Mouse (Mus musculus): ENCODE measurements around the gene Glis3. TPM values are rescaled to one million over a fixed set of nuclear protein-coding genes. Genes with fewer than 3 reads are reported as not detected.

Glis3 gene
- polyA plus RNA-seq, 1 experiment from 2014 or later: 2.6 TPM

DNA sequence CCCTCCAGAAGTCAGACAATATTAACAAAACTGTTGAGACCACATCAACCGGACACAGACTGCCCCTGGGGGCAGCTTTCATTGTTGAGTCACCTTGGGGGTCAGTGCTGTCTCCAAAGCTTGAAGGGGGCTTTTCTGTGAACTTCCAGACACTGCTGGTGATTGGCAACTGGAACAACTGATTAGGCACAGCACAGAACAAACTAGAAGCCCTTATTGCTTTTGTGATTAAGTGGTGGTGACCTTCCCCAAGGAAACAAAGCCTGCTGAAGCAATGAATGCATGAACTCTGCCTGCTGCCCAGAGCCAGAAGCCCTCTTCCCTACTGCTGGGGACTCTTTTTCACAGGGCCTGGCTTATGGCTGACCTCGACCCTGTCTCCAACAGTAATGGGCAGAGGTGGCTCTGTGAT, 377.0 kb downstream of the Glis3 start:
- Histone ChIP-seq H3K4me2 (replicated peaks) (no peak overlapping the region), H3K27me3 (no peaks in the 10 kb centered on the region), H3K4me1 (peaks cover 34% of the 10 kb centered on the region), H3K36me3 (no peaks in the 10 kb centered on the region), H3K4me3 (no peak overlapping the region), H3K27ac (no peak overlapping the region; the same call in 1 of the 2 replicates), H3K9ac (no peak overlapping the region), H3K9me3 (replicated peaks) (no peaks in the 10 kb centered on the region)
- ATAC-seq (ENCODE audit: low FRiP score): peak; percentile 62
- 20% methylated on average over 2 of the region's 2 CpGs for WGBS

DNA sequence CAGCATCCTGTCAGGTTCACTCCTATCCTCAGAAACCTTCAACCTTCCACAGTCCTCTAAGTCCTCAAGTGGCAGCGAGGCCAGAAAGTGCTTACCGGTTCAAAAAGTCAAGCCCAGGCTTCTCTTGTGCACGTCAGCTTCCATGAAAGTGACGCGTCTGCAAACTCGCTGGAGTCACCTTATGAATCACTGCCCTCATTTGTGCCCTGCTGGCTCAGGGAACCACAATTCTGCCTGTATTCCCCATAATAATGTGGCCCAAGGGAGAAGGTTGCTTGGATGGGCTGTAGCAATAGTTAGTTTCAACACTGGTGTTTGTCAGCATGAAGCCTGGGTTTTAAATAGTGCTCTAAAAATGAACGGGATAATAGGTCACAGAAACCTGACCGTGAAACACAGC, 379.7 kb downstream of the Glis3 start:
- peaks cover 26% of the 10 kb centered on the region for H3K4me1 ChIP-seq
- H3K27me3 ChIP-seq: no peaks in the 10 kb centered on the region
- WGBS: 69% methylated on average over 8 of the region's 8 CpGs

DNA sequence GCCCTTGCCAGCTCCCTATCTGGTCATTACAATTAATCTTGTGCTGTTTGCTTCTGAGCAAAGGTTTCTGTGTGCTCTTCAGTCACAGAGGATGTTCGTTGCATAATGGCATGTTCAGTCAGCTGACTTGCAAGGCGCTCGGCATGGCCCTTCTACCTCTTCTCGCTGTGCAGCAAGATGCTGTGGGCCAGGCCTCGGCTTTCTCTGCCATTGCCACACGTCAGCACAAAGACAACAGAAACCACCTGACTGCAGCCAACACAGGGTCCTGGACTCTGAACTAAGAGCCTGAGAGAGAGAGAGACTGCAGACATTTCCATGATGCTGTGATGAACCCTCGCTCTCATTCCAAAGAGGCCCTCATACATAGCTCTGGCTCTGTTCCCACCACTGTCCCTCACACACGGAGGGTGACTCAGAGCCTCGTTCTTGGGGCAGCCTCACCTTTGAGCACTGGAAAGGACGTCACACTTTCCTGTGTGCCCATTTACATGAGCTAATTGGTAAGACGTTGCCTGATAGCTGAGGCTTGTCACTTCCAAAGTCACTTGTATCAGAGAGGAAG, 380.6 kb downstream of the Glis3 start:
- Histone ChIP-seq H3K36me3 (no peaks in the 10 kb centered on the region), H3K27me3 (no peaks in the 10 kb centered on the region), H3K4me2 (replicated peaks) (no peak overlapping the region), H3K4me1 (peaks cover 23% of the 10 kb centered on the region), H3K4me3 (no peak overlapping the region), H3K27ac (no peak overlapping the region), H3K9ac (no peak overlapping the region), H3K9me3 (replicated peaks) (no peaks in the 10 kb centered on the region)
- 81% methylated on average over 11 of the region's 11 CpGs for WGBS
- ATAC-seq (ENCODE audit: low FRiP score): no peak

More for the DNA sequence above, 379.7 kb downstream of the Glis3 start:
- Histone ChIP-seq H3K9ac (no peak overlapping the region), H3K4me2 (replicated peaks) (no peak overlapping the region), H3K9me3 (replicated peaks) (no peaks in the 10 kb centered on the region), H3K4me3 (no peak overlapping the region), H3K36me3 (no peaks in the 10 kb centered on the region), H3K27ac (no peak overlapping the region)
- no peak for ATAC-seq (ENCODE audit: low FRiP score)

DNA sequence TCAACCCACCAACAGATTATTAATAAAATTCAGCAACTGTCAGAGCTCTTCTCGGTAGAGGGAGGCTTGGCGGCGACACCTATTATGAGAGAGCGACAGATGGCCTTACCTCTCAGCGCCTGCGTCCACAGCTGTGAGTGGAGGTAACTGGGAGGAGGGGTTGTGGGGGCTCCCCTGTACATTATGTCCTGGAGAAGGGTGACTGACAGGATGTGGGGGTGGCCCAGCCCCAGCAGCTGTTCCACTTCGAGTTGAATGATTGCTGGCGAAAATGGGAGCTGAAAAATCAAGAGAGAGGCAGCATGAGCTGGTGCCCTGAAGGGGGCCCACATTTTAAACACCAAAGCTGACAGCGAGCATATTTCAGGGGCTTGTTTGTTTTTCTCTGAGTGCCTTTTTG, 381.2 kb downstream of the Glis3 start:
- 0 out of 2 replicates have a peak, but pooled peaks have one; percentile 56 for ATAC-seq (ENCODE audit: low FRiP score)
- no peaks in the 10 kb centered on the region for H3K36me3 ChIP-seq

DNA sequence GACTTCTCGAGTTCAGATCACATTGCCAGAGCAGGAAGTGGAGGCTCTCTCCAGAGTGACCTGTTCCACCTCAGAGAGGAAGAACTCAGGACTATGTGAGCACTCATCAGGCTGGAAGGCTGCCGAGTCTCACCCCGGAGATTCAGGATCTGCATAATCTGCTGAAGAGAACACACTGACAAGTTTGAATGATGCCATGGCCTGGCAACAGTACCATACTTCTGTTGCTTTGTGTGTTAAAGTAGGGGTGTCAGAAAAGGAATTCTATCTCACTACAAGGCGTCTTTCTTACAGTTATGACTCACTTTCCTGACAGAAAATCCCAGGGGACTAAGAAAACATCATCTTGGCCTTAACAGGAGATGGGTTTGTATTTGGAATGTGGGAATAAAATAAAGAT, 388.3 kb downstream of the Glis3 start:
- Histone ChIP-seq H3K4me3 (no peak overlapping the region), H3K4me1 (no peaks in the 10 kb centered on the region), H3K27ac (no peak overlapping the region), H3K4me2 (replicated peaks) (no peak overlapping the region), H3K36me3 (no peaks in the 10 kb centered on the region), H3K27me3 (no peaks in the 10 kb centered on the region), H3K9ac (no peak overlapping the region), H3K9me3 (replicated peaks) (no peaks in the 10 kb centered on the region)
- 83% methylated on average over 4 of the region's 4 CpGs for WGBS
- no peak for ATAC-seq (ENCODE audit: low FRiP score)

More for the DNA sequence above, 381.2 kb downstream of the Glis3 start:
- Histone ChIP-seq H3K4me2 (replicated peaks) (no peak overlapping the region), H3K4me3 (no peak overlapping the region), H3K27me3 (no peaks in the 10 kb centered on the region), H3K9ac (no peak overlapping the region), H3K4me1 (peaks cover 20% of the 10 kb centered on the region), H3K9me3 (replicated peaks) (no peaks in the 10 kb centered on the region), H3K27ac (no peak overlapping the region)
- WGBS: 59% methylated on average over 9 of the region's 9 CpGs

DNA sequence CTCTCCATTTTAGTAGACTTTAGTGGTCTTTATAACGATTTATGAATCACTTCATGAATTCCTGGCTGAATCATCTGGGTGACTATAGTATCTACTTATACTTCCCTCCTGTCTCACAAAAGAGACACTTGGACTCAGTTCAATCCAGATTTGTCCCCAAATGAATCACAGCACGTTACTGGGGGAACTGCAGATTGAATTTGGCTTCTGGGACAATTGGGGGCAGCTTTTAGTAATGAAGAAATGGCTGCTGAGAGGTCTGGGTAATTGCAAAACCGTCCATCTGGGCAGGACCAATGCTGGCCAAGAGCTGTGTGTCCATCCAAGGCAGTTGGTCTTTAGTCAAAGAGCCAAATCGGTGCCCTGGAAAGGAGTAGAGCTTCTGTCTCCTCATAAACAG, 390.4 kb downstream of the Glis3 start:
- no peak for ATAC-seq (ENCODE audit: low FRiP score)
- 80% methylated on average over 4 of the region's 4 CpGs for WGBS
- Histone ChIP-seq H3K36me3 (no peaks in the 10 kb centered on the region), H3K27me3 (no peaks in the 10 kb centered on the region), H3K4me1 (no peaks in the 10 kb centered on the region), H3K9ac (no peak overlapping the region), H3K4me2 (replicated peaks) (no peak overlapping the region), H3K27ac (no peak overlapping the region), H3K9me3 (replicated peaks) (no peaks in the 10 kb centered on the region), H3K4me3 (no peak overlapping the region)

DNA sequence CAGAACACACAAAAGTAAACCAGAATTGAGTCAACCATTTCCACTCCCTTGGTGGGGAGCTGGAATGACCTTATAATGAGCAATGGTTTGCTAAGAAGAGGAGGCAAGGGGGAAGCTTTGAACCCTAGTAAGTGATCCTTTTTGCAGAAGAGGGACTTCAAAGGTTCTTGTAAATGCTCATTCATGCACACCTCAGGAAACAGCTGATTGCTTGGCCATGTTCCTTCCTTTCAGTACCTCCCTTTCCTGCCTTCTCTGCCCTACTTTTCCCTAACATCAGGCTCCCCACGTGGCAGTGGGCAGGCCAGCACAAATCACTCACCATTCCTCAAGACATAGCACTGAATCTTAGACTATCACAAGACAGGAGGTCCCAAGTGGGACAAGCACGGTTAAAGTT, 392.4 kb downstream of the Glis3 start:
- Histone ChIP-seq H3K27ac (no peak overlapping the region), H3K36me3 (no peaks in the 10 kb centered on the region), H3K4me2 (replicated peaks) (no peak overlapping the region), H3K9ac (no peak overlapping the region), H3K27me3 (no peaks in the 10 kb centered on the region), H3K4me1 (no peaks in the 10 kb centered on the region), H3K9me3 (replicated peaks) (no peaks in the 10 kb centered on the region), H3K4me3 (no peak overlapping the region)
- 58% methylated on average over 2 of the region's 2 CpGs for WGBS
- ATAC-seq (ENCODE audit: low FRiP score): no peak

DNA sequence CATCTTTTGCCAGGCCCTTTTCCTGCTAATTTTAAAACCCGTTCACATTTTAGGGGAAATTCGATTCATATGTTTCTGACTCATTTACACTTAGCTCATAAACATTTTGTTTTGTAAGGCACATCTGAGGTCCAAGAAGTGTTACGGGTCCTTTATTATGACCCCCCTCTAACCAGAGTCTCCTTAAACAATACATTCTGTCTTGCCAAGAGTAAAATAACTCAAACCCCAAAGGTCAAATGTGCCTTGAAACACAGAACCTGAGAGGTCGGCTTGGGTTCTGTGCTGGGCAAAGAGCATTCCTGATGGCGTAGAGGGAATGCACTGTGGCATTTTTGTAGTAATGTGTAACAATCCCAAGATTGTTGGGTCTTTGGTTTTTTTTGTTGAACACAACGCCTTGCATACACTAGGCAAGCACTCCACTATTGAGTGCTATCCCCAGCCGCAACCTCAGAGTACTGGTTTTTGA, 395.7 kb downstream of the Glis3 start:
- no peaks in the 10 kb centered on the region for H3K36me3 ChIP-seq
- no peak for ATAC-seq (ENCODE audit: low FRiP score)
- H3K4me2 ChIP-seq (replicated peaks): no peak overlapping the region
- no peak overlapping the region for H3K4me3 ChIP-seq
- no peak overlapping the region for H3K9ac ChIP-seq
- H3K9me3 ChIP-seq (replicated peaks): no peaks in the 10 kb centered on the region
- no peaks in the 10 kb centered on the region for H3K4me1 ChIP-seq
- no peak overlapping the region for H3K27ac ChIP-seq
- no peaks in the 10 kb centered on the region for H3K27me3 ChIP-seq
- WGBS: 84% methylated on average over 7 of the region's 7 CpGs

DNA sequence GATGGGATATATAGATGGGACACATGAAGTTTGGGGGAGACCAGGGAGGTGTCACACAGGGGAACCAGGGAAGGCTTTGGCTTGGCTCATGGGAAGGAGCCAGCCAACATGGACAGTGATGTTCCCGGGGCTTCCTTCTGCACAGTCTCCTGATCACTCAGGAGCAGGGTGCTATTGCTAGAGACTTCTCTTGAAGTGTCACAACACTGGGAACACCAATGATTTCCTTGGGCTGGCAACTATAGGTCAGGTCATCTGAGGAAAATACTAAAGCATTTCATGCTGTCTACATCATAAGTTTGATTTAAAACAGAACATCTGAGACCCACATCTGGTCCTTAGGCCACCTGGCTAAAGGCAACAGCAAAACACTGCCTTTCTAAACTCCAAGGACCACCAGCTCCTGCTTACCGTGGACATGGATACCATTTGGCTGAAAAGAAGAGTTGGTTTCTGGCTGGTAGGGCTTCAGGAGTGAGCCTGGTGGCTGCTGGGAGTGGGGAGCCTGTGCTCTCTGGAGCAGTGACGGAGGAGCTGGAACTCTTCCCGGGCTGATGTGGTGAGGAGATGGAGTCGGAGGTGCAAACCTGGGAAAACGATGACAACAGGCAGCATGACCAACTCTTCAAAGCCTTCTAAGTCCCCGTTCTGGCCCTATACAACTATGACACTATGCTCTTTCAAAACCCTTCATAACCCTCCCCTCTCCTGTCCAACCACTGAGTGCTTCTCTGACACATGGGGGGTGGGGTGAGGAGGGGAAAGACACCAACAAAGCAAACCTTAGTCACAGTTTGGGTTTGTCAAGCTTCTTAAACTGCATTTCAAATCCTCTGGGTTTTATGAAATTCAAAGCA, 396.4 kb downstream of the Glis3 start:
- no peak overlapping the region for H3K9ac ChIP-seq
- H3K4me3 ChIP-seq: no peak overlapping the region
- WGBS: 86% methylated on average over 7 of the region's 7 CpGs
- no peaks in the 10 kb centered on the region for H3K27me3 ChIP-seq
- H3K9me3 ChIP-seq (replicated peaks): no peaks in the 10 kb centered on the region
- no peaks in the 10 kb centered on the region for H3K4me1 ChIP-seq
- ATAC-seq (ENCODE audit: low FRiP score): no peak
- H3K36me3 ChIP-seq: no peaks in the 10 kb centered on the region
- H3K4me2 ChIP-seq (replicated peaks): no peak overlapping the region
- H3K27ac ChIP-seq: no peak overlapping the region

DNA sequence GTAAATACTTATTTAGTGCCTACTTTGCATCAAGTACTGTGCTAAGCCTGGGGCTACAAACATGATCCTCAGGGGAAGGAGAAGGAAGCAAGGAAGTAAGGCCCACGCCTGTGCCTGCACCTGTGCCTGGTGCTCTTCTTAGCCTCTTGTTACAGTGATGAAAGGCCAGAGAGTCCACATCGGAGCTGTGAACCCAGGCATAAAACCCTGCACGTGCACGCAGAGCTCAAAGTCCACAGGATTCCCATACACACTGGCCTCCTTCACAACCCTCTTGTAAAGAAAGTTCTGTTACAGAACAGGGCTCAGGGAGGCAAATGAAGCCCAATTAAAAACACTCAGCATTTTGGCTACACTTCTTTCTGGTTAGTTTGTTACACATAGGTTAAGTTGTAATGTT, 398.5 kb downstream of the Glis3 start:
- ATAC-seq (ENCODE audit: low FRiP score): no peak
- Histone ChIP-seq H3K4me2 (replicated peaks) (no peak overlapping the region), H3K27me3 (no peaks in the 10 kb centered on the region), H3K4me3 (no peak overlapping the region), H3K9ac (no peak overlapping the region), H3K4me1 (peaks cover 6% of the 10 kb centered on the region; the same call in 1 of the 2 replicates), H3K36me3 (no peaks in the 10 kb centered on the region), H3K9me3 (replicated peaks) (no peaks in the 10 kb centered on the region), H3K27ac (no peak overlapping the region)
- WGBS: 72% methylated on average over 4 of the region's 4 CpGs

DNA sequence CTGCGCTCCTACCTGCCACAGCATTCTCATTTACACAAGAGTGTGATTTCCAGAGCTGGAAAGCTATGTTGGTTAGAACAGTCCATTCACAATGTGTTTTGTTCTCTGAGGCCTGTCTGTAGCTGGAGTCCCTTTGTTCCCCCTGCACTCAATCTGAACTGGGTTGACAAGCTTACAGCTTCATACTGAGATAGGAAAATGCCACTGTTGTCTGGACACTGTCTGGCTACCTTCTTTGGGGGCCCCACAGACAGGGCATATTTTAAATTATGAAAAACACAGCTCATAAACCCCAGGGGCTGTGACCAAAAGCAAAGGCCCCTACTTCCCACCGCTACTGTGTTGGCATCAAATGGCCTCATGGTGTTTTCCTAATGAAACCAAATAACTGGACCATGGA, 402.8 kb downstream of the Glis3 start:
- H3K36me3 ChIP-seq: no peaks in the 10 kb centered on the region
- H3K4me3 ChIP-seq: no peak overlapping the region
- H3K4me2 ChIP-seq (replicated peaks): no peak overlapping the region
- H3K9ac ChIP-seq: no peak overlapping the region
- H3K9me3 ChIP-seq (replicated peaks): no peaks in the 10 kb centered on the region
- no peak for ATAC-seq (ENCODE audit: low FRiP score)
- WGBS: 38% methylated on average over 2 of the region's 2 CpGs
- H3K27me3 ChIP-seq: no peaks in the 10 kb centered on the region
- H3K27ac ChIP-seq: peak overlapping the region; percentile 26
- peaks cover 6% of the 10 kb centered on the region; the same call in 1 of the 2 replicates for H3K4me1 ChIP-seq

DNA sequence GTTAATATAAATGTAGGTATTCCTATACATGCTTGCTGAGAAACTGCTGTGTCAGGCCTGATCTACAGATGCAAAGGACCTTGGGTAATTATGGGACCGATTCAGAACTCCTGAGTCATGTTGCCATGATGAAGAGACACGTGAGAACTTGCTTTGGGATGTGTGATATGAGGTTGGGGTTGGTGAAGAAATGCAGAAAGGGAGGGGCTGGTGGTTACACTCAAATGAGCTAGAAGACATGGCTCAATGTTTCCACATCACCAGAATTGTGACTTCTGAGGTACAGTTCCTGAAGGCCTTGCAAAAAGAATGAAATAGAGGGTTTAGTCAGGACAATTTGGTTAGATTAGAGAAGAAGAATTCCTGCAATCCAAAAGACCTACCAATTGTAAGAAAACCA, 405.4 kb downstream of the Glis3 start:
- no peak overlapping the region for H3K4me3 ChIP-seq
- ATAC-seq (ENCODE audit: low FRiP score): no peak
- H3K4me2 ChIP-seq (replicated peaks): no peak overlapping the region
- H3K4me1 ChIP-seq: peaks cover 6% of the 10 kb centered on the region; the same call in 1 of the 2 replicates
- H3K27me3 ChIP-seq: no peaks in the 10 kb centered on the region
- 81% methylated on average over 2 of the region's 2 CpGs for WGBS
- no peaks in the 10 kb centered on the region for H3K9me3 ChIP-seq (replicated peaks)
- no peak overlapping the region for H3K27ac ChIP-seq
- H3K36me3 ChIP-seq: no peaks in the 10 kb centered on the region
- H3K9ac ChIP-seq: no peak overlapping the region

DNA sequence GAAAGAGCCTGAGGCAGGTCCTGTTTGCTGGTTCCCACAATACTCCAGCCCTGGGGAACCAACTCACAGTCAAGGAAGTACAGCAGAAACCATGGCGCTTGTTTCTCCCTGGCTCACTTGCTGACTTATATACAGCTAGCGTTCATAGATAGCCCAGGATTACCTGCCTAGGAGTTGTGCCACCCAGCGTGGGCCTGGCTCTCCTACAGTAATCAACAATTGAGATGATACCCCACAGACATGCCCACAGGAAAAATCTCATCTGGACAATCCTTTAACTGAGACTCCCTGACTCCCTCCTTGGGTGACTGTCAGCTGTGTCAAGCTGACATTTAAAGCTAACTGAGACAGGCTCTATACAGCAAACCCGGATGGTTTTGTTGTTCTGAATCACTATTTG, 405.9 kb downstream of the Glis3 start:
- Histone ChIP-seq H3K4me1 (peaks cover 6% of the 10 kb centered on the region; the same call in 1 of the 2 replicates), H3K9ac (no peak overlapping the region), H3K27me3 (no peaks in the 10 kb centered on the region), H3K4me3 (no peak overlapping the region), H3K9me3 (replicated peaks) (no peaks in the 10 kb centered on the region), H3K4me2 (replicated peaks) (no peak overlapping the region), H3K27ac (no peak overlapping the region), H3K36me3 (no peaks in the 10 kb centered on the region)
- no peak for ATAC-seq (ENCODE audit: low FRiP score)
- WGBS: 85% methylated on average over 4 of the region's 4 CpGs

Measured in hindbrain, embryonic 12.5 days (tissue).